Mouse (Mus musculus) limb, embryonic 13.5 days (tissue): ENCODE data around the gene Vav2. TPM values are rescaled to one million over a fixed set of nuclear protein-coding genes. Genes with fewer than 3 reads are reported as not detected.

Source experiments
- ATAC-seq: fragments of 200-750 bp; cut with Nextera tagmentation; 2 replicates; pipeline ENCODE4 v1.8.0; 2017; ENCODE audit warnings: low read depth, moderate number of reproducible peaks, moderate TSS enrichment; ENCODE audit not compliant: low FRiP score
- H3K27ac ChIP-seq: fragments of 300-500 bp; sonication (generic); 2 replicates; pipeline ENCODE4 v1.5.1; 2015; ENCODE audit warnings: inconsistent platforms, mild to moderate bottlenecking, moderate library complexity
- H3K27me3 ChIP-seq: fragments of 300-500 bp; sonication (generic); 2 replicates; pipeline ENCODE4 v1.6.1; 2015; ENCODE audit warnings: mild to moderate bottlenecking, inconsistent platforms
- H3K36me3 ChIP-seq: fragments of 300-500 bp; sonication (generic); 2 replicates; pipeline ENCODE4 v1.6.1; 2015; ENCODE audit warnings: inconsistent platforms, mild to moderate bottlenecking, moderate library complexity
- H3K4me1 ChIP-seq: fragments of 300-500 bp; sonication (generic); 2 replicates; pipeline ENCODE4 v1.6.1; 2015; ENCODE audit warnings: inconsistent platforms
- H3K4me2 ChIP-seq: fragments of 300-500 bp; sonication (generic); replicated peaks from 2 replicates; pipeline ENCODE4 v1.6.1; 2015; ENCODE audit warnings: inconsistent platforms, mild to moderate bottlenecking, moderate library complexity
- H3K4me3 ChIP-seq: fragments of 300-500 bp; sonication (generic); 2 replicates; pipeline ENCODE4 v1.5.1; 2015; ENCODE audit warnings: moderate library complexity, mild to moderate bottlenecking, inconsistent platforms
- H3K9ac ChIP-seq: fragments of 300-500 bp; sonication (generic); 2 replicates; pipeline ENCODE4 v1.6.1; 2015; ENCODE audit warnings: mild to moderate bottlenecking, inconsistent platforms
- H3K9me3 ChIP-seq: fragments of 300-500 bp; sonication (generic); 2 replicates; pipeline ENCODE4 v1.6.1; 2016; ENCODE audit warnings: inconsistent platforms
- WGBS: fragments of 180-500 bp; shearing (Covaris S2); methylation state at CpG from one replicate; pipeline ENCODE4 v1.1.7; 2015; 5-methylcytosine and 5-hydroxymethylcytosine counted together
- polyA plus RNA-seq: library from polyadenylated mRNA; unstranded; fragments of >200 nt; fragmentation: Nextera tagmentation; extraction: Ambion mirVana; gene quantifications from 2 replicates; pipeline ENCODE4 v1.2.1, GENCODE M21; 2015

Vav2 gene
- polyA plus RNA-seq, 1 experiment from 2014 or later, result 5.7 TPM

DNA sequence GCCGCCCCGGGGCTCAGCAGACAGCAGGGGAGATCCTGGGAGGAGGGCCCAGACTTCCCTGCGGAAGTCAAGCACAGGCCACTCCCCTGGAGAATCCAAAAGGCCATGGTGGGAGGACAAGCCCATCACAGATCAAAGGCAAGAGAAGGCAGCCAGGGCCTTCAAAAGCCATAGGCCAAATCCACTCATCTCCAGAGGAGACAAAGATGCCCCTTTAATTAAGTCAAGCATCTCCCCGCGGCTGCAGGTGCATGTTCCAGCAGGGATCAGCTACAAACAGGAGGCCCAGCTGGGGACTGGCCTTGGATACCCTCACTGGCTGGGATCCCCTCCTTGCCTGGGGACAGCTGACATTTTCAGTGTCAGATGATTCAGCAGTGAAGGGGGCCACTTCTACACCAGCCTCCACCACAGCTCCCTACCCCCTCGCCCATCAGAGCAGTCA is 105.4 kb downstream of the Vav2 start:
- peaks cover 53% of the 10 kb centered on the region for H3K4me1 ChIP-seq

DNA sequence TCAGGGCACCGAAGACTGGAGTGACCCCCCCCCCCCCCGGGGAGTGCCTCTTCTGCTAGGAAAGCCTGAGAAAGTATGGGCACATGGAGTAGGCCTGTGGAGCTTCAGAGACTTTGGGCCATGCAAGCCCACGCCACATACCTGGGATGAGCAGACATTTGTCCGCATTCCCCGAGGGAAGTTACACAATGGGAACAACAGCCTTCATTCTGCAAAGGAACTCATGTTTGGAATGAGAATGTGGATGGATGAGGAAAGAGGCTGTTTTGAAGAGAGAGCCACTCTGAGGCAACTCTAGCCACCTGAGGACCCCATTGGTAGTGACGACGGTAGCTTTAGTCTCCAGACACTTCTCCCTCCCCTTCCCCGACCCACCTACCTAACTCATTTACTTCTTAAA is 106.0 kb downstream of the Vav2 start:
- no peak for ATAC-seq
- Histone ChIP-seq H3K4me2 (no peak overlapping the region), H3K27ac (no peak overlapping the region), H3K9me3 (no peaks in the 10 kb centered on the region), H3K36me3 (no peaks in the 10 kb centered on the region), H3K9ac (no peak overlapping the region), H3K27me3 (no peaks in the 10 kb centered on the region), H3K4me3 (no peak overlapping the region), H3K4me1 (peaks cover 51% of the 10 kb centered on the region)
- WGBS, result 75% methylated on average over 8 of the region's 8 CpGs

More for the DNA sequence above, 105.4 kb downstream of the Vav2 start:
- Histone ChIP-seq H3K27ac (no peak overlapping the region), H3K4me2 (no peak overlapping the region), H3K9ac (no peak overlapping the region), H3K27me3 (no peaks in the 10 kb centered on the region), H3K9me3 (no peaks in the 10 kb centered on the region), H3K36me3 (no peaks in the 10 kb centered on the region), H3K4me3 (no peak overlapping the region)
- 21% methylated on average over 6 of the region's 6 CpGs for WGBS
- ATAC-seq, result no peak

DNA sequence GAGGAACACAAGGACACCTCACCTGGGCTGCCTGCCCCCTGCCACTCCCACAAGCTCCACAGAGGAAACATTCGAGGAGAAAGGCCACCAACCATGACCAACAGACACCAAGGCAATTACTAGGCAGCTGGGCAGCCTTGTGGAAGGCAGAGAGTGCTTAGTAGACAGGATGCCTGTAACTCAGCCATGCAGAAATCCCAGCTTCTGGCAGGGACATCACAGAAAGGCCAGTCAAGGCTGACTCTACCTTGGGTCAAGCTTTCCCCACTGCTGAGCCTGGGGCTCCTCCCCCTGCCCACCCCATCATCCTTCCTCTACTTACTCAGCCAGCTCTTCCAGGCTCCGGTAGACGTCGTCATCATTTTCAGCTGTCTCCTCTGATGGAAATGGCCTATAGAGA is 108.2 kb downstream of the Vav2 start:
- 69% methylated on average over 4 of the region's 4 CpGs for WGBS
- H3K27ac ChIP-seq, result no peak overlapping the region
- H3K9ac ChIP-seq, result no peak overlapping the region
- no peak for ATAC-seq
- H3K36me3 ChIP-seq, result no peaks in the 10 kb centered on the region
- no peak overlapping the region for H3K4me2 ChIP-seq
- H3K9me3 ChIP-seq, result no peaks in the 10 kb centered on the region
- H3K27me3 ChIP-seq, result no peaks in the 10 kb centered on the region
- peaks cover 37% of the 10 kb centered on the region for H3K4me1 ChIP-seq
- no peak overlapping the region for H3K4me3 ChIP-seq

DNA sequence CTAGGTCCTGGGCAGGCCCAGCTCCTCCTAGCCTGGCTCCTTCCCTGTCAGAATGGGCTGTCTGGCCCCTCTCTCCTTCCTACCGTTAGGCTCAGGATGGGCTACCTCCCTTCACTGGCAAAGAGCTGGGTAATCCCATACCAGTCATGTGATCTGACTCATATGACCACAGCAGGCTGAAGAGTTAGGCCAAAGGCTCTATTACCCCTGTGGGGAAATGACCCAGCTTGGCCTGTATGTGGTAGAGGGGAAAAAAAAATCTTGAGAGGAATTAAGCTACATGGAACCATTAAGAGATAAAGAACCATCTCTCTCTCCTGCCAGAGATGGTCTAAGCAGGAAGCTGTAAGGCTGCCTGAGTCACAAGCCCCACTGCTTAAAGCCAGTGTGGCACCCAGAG is 108.6 kb downstream of the Vav2 start:
- no peak overlapping the region for H3K9ac ChIP-seq
- H3K4me2 ChIP-seq, result no peak overlapping the region
- peaks cover 33% of the 10 kb centered on the region for H3K4me1 ChIP-seq
- no peak for ATAC-seq
- H3K27me3 ChIP-seq, result no peaks in the 10 kb centered on the region
- 16% methylated on average over 1 of the region's 1 CpGs for WGBS
- H3K27ac ChIP-seq, result no peak overlapping the region
- no peak overlapping the region for H3K4me3 ChIP-seq
- H3K9me3 ChIP-seq, result no peaks in the 10 kb centered on the region
- no peaks in the 10 kb centered on the region for H3K36me3 ChIP-seq

DNA sequence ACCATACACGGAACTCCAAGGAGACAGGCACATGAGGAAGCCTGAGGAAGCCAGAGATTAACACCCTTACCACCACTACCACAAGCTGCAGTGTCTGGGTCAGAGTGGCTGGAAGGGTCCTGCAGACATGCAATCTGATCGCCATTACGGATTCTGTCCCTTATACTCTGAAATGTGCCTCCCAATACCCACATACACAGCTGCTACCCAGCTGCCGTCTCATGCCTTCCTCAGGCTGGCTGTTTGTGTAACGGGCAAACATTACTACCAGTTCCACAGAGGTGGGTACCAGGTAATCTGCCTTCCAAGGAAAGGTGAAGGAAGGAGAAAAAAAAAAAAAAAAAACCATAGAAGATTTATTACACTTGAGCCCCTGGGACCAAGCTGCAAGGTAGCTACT is 110.7 kb downstream of the Vav2 start:
- H3K4me3 ChIP-seq, result no peak overlapping the region
- no peak for ATAC-seq

DNA sequence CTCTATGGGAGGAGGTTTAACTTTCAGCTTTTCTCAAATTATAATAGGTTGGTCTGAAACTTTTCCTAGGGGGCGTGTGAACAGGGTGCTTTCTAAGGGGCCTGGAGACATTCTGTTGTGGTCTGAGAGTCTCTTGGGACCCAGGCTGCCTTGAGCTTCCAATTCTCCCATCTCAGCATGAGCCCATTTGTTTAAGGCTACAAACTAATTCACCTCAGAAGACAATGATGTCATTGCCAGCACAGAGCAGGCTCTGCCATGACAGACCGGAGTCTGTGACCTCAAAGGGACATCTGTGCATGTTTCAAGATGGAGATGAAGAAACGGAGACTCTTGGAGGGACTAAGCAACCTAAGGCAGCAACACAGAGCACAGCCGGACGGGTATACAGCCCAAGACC is 112.6 kb downstream of the Vav2 start:
- H3K4me3 ChIP-seq, result no peak overlapping the region
- 89% methylated on average over 5 of the region's 5 CpGs for WGBS

More for the DNA sequence above, 110.7 kb downstream of the Vav2 start:
- Histone ChIP-seq H3K27me3 (no peaks in the 10 kb centered on the region), H3K27ac (no peak overlapping the region), H3K4me1 (peaks cover 18% of the 10 kb centered on the region), H3K9ac (no peak overlapping the region), H3K4me2 (no peak overlapping the region), H3K9me3 (no peaks in the 10 kb centered on the region), H3K36me3 (no peaks in the 10 kb centered on the region)
- 58% methylated on average over 5 of the region's 5 CpGs for WGBS

DNA sequence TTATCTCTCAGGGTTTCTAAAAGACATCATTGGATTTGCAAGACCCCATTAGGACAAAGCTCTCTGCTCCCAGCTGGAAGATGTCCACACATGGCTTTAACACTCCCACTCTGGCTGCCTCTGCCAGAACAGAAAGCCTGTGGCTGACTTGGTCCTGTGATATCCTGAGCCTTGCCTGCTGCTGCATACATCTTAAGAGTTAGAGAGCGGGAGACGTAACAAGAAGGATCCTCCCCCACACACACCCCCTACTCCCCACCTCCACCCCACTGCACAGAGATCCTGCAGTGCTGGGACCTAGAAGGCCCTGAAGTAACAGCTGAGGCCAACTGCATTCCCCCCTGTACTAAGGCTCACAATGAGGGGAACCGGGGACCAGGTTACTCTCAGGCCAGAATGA is 114.3 kb downstream of the Vav2 start:
- H3K4me3 ChIP-seq, result no peak overlapping the region
- ATAC-seq, result no peak

More for the DNA sequence above, 112.6 kb downstream of the Vav2 start:
- Histone ChIP-seq H3K27me3 (no peaks in the 10 kb centered on the region), H3K27ac (no peak overlapping the region), H3K4me2 (no peak overlapping the region), H3K9ac (no peak overlapping the region), H3K9me3 (no peaks in the 10 kb centered on the region), H3K4me1 (peaks cover 18% of the 10 kb centered on the region), H3K36me3 (no peaks in the 10 kb centered on the region)
- ATAC-seq, result no peak

DNA sequence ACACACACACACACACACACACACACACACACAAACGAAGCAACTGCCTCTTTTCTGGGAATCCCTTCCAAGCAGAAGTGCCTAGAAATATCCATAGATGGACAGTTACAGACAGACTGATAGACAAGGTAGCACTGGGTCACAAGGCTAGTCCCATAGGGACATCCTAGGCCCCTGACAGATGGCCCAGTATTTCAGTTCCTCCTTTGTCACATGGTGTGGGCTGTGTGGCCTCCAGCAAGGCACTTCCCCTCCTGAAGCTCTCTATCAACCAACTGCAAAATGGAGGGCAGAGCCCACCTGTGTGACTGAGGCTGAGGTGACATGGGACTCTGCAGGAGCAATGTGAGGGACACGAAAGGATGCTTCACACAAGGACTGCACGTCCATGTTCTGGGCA is 115.2 kb downstream of the Vav2 start:
- Histone ChIP-seq H3K4me3 (no peak overlapping the region), H3K4me1 (peaks cover 11% of the 10 kb centered on the region), H3K9me3 (no peaks in the 10 kb centered on the region), H3K9ac (no peak overlapping the region), H3K27me3 (no peaks in the 10 kb centered on the region), H3K27ac (no peak overlapping the region), H3K4me2 (no peak overlapping the region), H3K36me3 (no peaks in the 10 kb centered on the region)
- 85% methylated on average over 3 of the region's 3 CpGs for WGBS
- no peak for ATAC-seq

More for the DNA sequence above, 114.3 kb downstream of the Vav2 start:
- Histone ChIP-seq H3K9ac (no peak overlapping the region), H3K4me2 (no peak overlapping the region), H3K36me3 (no peaks in the 10 kb centered on the region), H3K27ac (no peak overlapping the region), H3K4me1 (peaks cover 18% of the 10 kb centered on the region), H3K27me3 (no peaks in the 10 kb centered on the region), H3K9me3 (no peaks in the 10 kb centered on the region)
- 59% methylated on average over 3 of the region's 3 CpGs for WGBS

DNA sequence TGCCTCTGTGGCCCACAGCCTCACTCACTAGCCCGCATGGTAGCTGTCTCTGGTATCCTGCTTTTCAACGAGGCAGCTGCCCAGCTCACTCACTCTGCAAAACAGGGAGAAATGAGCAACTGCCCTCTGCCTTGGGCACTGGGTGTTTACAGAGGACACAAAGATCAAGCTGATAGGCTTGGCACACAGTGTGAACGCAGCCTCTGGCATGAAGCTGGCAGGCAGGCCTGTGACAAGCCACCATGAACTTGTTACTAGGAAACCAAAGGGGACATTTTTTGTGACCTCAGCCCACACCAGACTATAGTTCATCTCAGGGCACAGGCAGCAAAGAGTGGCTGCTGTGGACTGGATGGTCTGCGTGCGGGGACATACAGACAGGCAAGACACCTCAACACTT is 115.9 kb downstream of the Vav2 start:
- H3K27ac ChIP-seq, result no peak overlapping the region
- H3K27me3 ChIP-seq, result no peaks in the 10 kb centered on the region
- H3K4me3 ChIP-seq, result no peak overlapping the region
- no peaks in the 10 kb centered on the region for H3K9me3 ChIP-seq
- H3K36me3 ChIP-seq, result no peaks in the 10 kb centered on the region
- H3K9ac ChIP-seq, result no peak overlapping the region
- no peak overlapping the region for H3K4me2 ChIP-seq
- 89% methylated on average over 5 of the region's 5 CpGs for WGBS
- ATAC-seq, result no peak
- H3K4me1 ChIP-seq, result peaks cover 5% of the 10 kb centered on the region; the same call in 1 of the 2 replicates

DNA sequence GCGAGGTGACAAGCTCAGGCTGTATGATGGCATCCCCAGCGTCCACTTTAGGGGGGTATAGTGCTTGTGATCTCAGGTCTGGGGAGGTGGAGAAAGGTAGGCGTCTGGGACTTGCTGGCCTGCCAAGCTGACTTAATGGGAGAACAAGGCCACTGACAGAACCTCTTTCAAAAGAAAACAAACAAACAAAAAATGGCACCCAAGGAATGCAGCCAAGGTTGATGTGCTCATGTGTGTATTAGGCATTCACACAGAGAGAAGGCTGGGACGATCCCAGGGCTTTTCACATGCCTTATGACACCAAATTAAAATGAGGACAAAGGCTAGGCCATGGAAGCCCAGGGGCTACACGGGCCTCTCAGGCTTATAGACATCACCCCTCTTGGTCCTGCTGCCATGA is 116.6 kb downstream of the Vav2 start:
- Histone ChIP-seq H3K4me1 (peaks cover 5% of the 10 kb centered on the region; the same call in 1 of the 2 replicates), H3K4me2 (no peak overlapping the region), H3K27me3 (no peaks in the 10 kb centered on the region), H3K9ac (no peak overlapping the region), H3K9me3 (no peaks in the 10 kb centered on the region), H3K4me3 (no peak overlapping the region), H3K36me3 (no peaks in the 10 kb centered on the region), H3K27ac (no peak overlapping the region)
- no peak for ATAC-seq
- WGBS, result 82% methylated on average over 5 of the region's 5 CpGs

DNA sequence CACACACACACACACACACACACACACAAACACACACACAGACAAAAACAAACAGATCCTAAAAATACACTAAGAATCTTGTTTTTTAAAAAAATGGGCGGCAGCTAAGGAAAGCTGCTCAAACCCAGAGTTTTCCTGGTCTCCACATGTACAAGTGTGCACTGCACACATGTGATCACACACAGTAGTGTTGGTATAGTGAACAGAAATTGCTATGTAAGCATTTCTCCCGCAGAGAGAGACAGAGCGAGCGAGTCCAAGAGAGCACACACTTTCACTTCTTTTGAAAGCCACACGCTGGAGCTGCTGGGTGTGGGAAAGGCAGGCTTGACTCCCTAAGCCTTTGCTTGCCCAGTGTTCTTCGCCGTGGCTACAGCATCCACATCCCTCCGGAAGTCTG is 120.2 kb downstream of the Vav2 start:
- no peaks in the 10 kb centered on the region for H3K36me3 ChIP-seq
- H3K9me3 ChIP-seq, result no peaks in the 10 kb centered on the region
- no peaks in the 10 kb centered on the region for H3K27me3 ChIP-seq
- no peak overlapping the region for H3K4me2 ChIP-seq
- H3K27ac ChIP-seq, result no peak overlapping the region
- peaks cover 13% of the 10 kb centered on the region for H3K4me1 ChIP-seq
- no peak overlapping the region for H3K4me3 ChIP-seq
- ATAC-seq, result no peak
- H3K9ac ChIP-seq, result no peak overlapping the region
- 87% methylated on average over 8 of the region's 8 CpGs for WGBS

DNA sequence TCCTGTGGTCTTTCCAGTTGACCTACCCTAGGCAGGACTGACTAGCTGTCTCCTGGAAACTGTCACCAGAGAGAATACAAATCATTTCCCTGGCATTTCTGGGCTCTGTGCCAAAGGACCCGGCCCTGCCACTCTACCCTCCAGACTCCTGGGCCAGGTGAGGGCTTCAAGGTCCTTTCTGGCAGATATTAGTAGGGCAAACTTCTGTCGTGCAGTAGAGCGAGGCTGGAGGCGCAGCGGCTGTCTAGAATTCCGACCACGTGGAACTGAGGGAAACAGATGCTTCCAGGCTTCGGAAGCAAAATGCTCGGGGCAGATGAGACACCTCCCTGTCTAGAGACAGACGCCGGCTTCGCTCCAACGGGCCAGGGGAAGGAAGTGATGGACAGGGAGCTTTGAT is 122.1 kb downstream of the Vav2 start:
- Histone ChIP-seq H3K27me3 (no peaks in the 10 kb centered on the region), H3K4me2 (no peak overlapping the region), H3K36me3 (peaks cover 1% of the 10 kb centered on the region; the same call in 1 of the 2 replicates), H3K4me1 (peaks cover 21% of the 10 kb centered on the region), H3K9ac (no peak overlapping the region), H3K27ac (no peak overlapping the region; the same call in 1 of the 2 replicates), H3K4me3 (no peak overlapping the region), H3K9me3 (no peaks in the 10 kb centered on the region)
- ATAC-seq, result no peak
- WGBS, result 61% methylated on average over 13 of the region's 13 CpGs

DNA sequence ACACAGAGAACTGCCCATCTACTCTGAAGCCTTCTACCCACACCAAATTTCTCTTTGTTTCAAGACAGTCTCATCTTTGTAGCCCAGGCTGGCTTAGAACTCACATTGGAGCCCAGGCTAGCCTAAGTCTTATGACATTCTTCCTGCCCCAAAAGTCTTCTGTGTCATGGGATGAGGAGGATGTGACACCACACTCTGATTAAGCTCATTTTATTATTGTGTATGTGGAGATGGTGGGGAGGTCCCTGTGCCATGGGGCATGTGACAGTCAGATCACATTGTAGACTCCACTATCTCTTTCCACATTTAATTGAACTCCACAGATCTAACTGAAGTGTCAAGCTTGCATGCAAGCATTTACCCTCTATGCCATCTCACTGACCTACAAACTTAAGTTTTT is 122.8 kb downstream of the Vav2 start:
- Histone ChIP-seq H3K9me3 (no peaks in the 10 kb centered on the region), H3K36me3 (peaks cover 8% of the 10 kb centered on the region; the same call in 1 of the 2 replicates), H3K4me3 (no peak overlapping the region), H3K27ac (no peak overlapping the region), H3K9ac (no peak overlapping the region), H3K4me2 (no peak overlapping the region), H3K4me1 (peaks cover 21% of the 10 kb centered on the region), H3K27me3 (no peaks in the 10 kb centered on the region)
- no peak for ATAC-seq
